Mouse (Mus musculus): ENCODE data around the gene Olfr344. TPM values are rescaled to one million over a fixed set of nuclear protein-coding genes. Genes with fewer than 3 reads are reported as not detected.

Gene Olfr344
- total RNA-seq (2014; fragmentation: Nextera tagmentation), result not detected in 2 replicates
- total RNA-seq (2017), result 0.06 and 0.38 TPM in 2 replicates
- polyA plus RNA-seq (2012), result not detected in 2 replicates

- H3K4me1 ChIP-seq (ENCODE audit: insufficient read depth, low read depth, low read length), result no peaks in the 10 kb centered on the region
- H3K9me3 ChIP-seq (replicated peaks), result no peaks in the 10 kb centered on the region
- ATAC-seq (ENCODE audit: extremely low read depth, insufficient number of reproducible peaks, low FRiP score, poor library complexity, severe bottlenecking) (no peak), DNase-seq (ENCODE audit: low spot score) (no peak)
- no peaks in the 10 kb centered on the region for H3K36me3 ChIP-seq (replicated peaks)
- no peak within 1 kb of the TSS for H3K4me3 ChIP-seq (ENCODE audit: low read depth, low read length)
- H3K27me3 ChIP-seq (ENCODE audit: insufficient read depth, low read length), result no peaks in the 10 kb centered on the region
- TF ChIP-seq TAL1 (conservative IDR thresholded peaks at IDR 0.05; ENCODE audit: low read depth, low read length), result no peak
Observed at GRCm38 (mm10) chr2:36566362-36566761, at the start of gene Olfr344. Gene Olfr344, plus strand, starts transcription at chr2:36566662.

- H3K36me3 ChIP-seq (replicated peaks), result no peaks in the 10 kb centered on the region
- no peak within 1 kb of the TSS for H3K4me3 ChIP-seq (ENCODE audit: low read depth, low read length)
- DNase-seq (ENCODE audit: low spot score) (no peak), ATAC-seq (ENCODE audit: extremely low read depth, insufficient number of reproducible peaks, low FRiP score, poor library complexity, severe bottlenecking) (no peak)
- no peaks in the 10 kb centered on the region for H3K27me3 ChIP-seq (ENCODE audit: insufficient read depth, low read length)
- H3K4me1 ChIP-seq (ENCODE audit: insufficient read depth, low read depth, low read length), result no peaks in the 10 kb centered on the region
- TF ChIP-seq GATA2 (IDR thresholded peaks at IDR 0.05; ENCODE audit: borderline replicate concordance, low read depth, low read length) (no peak), CTCF (IDR thresholded peaks at IDR 0.05; ENCODE audit: low read depth, low read length) (no peak), TAL1 (conservative IDR thresholded peaks at IDR 0.05; ENCODE audit: low read depth, low read length) (no peak), GATA1 (IDR thresholded peaks at IDR 0.05; ENCODE audit: borderline replicate concordance, low read length) (no peak), POLR2AphosphoS5 (IDR thresholded peaks at IDR 0.05; ENCODE audit: insufficient replicate concordance, low read depth, low read length) (no peak)
- H3K9me3 ChIP-seq (replicated peaks), result no peaks in the 10 kb centered on the region
Observed at GRCm38 (mm10) chr2:36524698-36525097, 41.8 kb upstream of the Olfr344 start, which contains the start of gene Olfr342. Gene Olfr342, plus strand, starts transcription at chr2:36524998.

GRCm38 (mm10) chr2:36565156-36565555 is 1.3 kb upstream of the Olfr344 start:
- Histone ChIP-seq H3K4me3 (ENCODE audit: low read depth, low read length) (no peak overlapping the region), H3K4me1 (ENCODE audit: insufficient read depth, low read depth, low read length) (no peaks in the 10 kb centered on the region), H3K9me3 (replicated peaks) (no peaks in the 10 kb centered on the region), H3K36me3 (replicated peaks) (no peaks in the 10 kb centered on the region), H3K27me3 (ENCODE audit: insufficient read depth, low read length) (no peaks in the 10 kb centered on the region)
- TF ChIP-seq TAL1 (conservative IDR thresholded peaks at IDR 0.05; ENCODE audit: low read depth, low read length) (no peak), CTCF (IDR thresholded peaks at IDR 0.05; ENCODE audit: low read depth, low read length) (no peak), POLR2AphosphoS5 (IDR thresholded peaks at IDR 0.05; ENCODE audit: insufficient replicate concordance, low read depth, low read length) (no peak), GATA1 (IDR thresholded peaks at IDR 0.05; ENCODE audit: borderline replicate concordance, low read length) (no peak), GATA2 (IDR thresholded peaks at IDR 0.05; ENCODE audit: borderline replicate concordance, low read depth, low read length) (no peak)
- ATAC-seq (ENCODE audit: extremely low read depth, insufficient number of reproducible peaks, low FRiP score, poor library complexity, severe bottlenecking), result no peak
- no peak for DNase-seq (ENCODE audit: low spot score)

GRCm38 (mm10) chr2:36567022-36567421 is 560 bp downstream of the Olfr344 start:
- TF ChIP-seq GATA2 (IDR thresholded peaks at IDR 0.05; ENCODE audit: borderline replicate concordance, low read depth, low read length) (no peak), POLR2AphosphoS5 (IDR thresholded peaks at IDR 0.05; ENCODE audit: insufficient replicate concordance, low read depth, low read length) (no peak), GATA1 (IDR thresholded peaks at IDR 0.05; ENCODE audit: borderline replicate concordance, low read length) (no peak), TAL1 (conservative IDR thresholded peaks at IDR 0.05; ENCODE audit: low read depth, low read length) (no peak), CTCF (IDR thresholded peaks at IDR 0.05; ENCODE audit: low read depth, low read length) (no peak)
- Histone ChIP-seq H3K4me3 (ENCODE audit: low read depth, low read length) (no peak overlapping the region), H3K36me3 (replicated peaks) (no peaks in the 10 kb centered on the region), H3K9me3 (replicated peaks) (no peaks in the 10 kb centered on the region), H3K27me3 (ENCODE audit: insufficient read depth, low read length) (no peaks in the 10 kb centered on the region), H3K4me1 (ENCODE audit: insufficient read depth, low read depth, low read length) (no peaks in the 10 kb centered on the region)
- no peak for ATAC-seq (ENCODE audit: extremely low read depth, insufficient number of reproducible peaks, low FRiP score, poor library complexity, severe bottlenecking)
- DNase-seq (ENCODE audit: low spot score), result no peak

GRCm38 (mm10) chr2:36567845-36568244 is 1.4 kb downstream of the Olfr344 start:
- Histone ChIP-seq H3K4me3 (ENCODE audit: low read depth, low read length) (no peak overlapping the region), H3K27me3 (ENCODE audit: insufficient read depth, low read length) (no peaks in the 10 kb centered on the region), H3K36me3 (replicated peaks) (no peaks in the 10 kb centered on the region), H3K4me1 (ENCODE audit: insufficient read depth, low read depth, low read length) (no peaks in the 10 kb centered on the region), H3K9me3 (replicated peaks) (no peaks in the 10 kb centered on the region)
- no peak for DNase-seq (ENCODE audit: low spot score)
- TF ChIP-seq GATA1 (IDR thresholded peaks at IDR 0.05; ENCODE audit: borderline replicate concordance, low read length), result no peak
- no peak for TF ChIP-seq CTCF (IDR thresholded peaks at IDR 0.05; ENCODE audit: low read depth, low read length)
- TF ChIP-seq POLR2AphosphoS5 (IDR thresholded peaks at IDR 0.05; ENCODE audit: insufficient replicate concordance, low read depth, low read length), result no peak
- no peak for TF ChIP-seq TAL1 (conservative IDR thresholded peaks at IDR 0.05; ENCODE audit: low read depth, low read length)
- TF ChIP-seq GATA2 (IDR thresholded peaks at IDR 0.05; ENCODE audit: borderline replicate concordance, low read depth, low read length), result no peak
- ATAC-seq (ENCODE audit: extremely low read depth, insufficient number of reproducible peaks, low FRiP score, poor library complexity, severe bottlenecking), result no peak

Other genes with a start within 250 kb of the Olfr344 start
- not detected in 2 replicates for gene Olfr338, start 193.1 kb upstream of the Olfr344 start, total RNA-seq (2014; fragmentation: Nextera tagmentation)
- gene Olfr338, start 193.1 kb upstream of the Olfr344 start, total RNA-seq (2017), result not detected in 2 replicates
- not detected in 2 replicates for gene Olfr338, start 193.1 kb upstream of the Olfr344 start, polyA plus RNA-seq (2012)
- gene Olfr339, start 147.7 kb upstream of the Olfr344 start, total RNA-seq (2014; fragmentation: Nextera tagmentation), result not detected in 2 replicates
- 0.11 TPM in 1 of 2 replicates, not detected in the other for gene Olfr339, start 147.7 kb upstream of the Olfr344 start, total RNA-seq (2017)
- gene Olfr339, start 147.7 kb upstream of the Olfr344 start, polyA plus RNA-seq (2012), result not detected in 2 replicates
- gene Olfr340, start 114.1 kb upstream of the Olfr344 start, total RNA-seq (2014; fragmentation: Nextera tagmentation), result not detected in 2 replicates
- gene Olfr340, start 114.1 kb upstream of the Olfr344 start, total RNA-seq (2017), result not detected in 2 replicates
- not detected in 2 replicates for gene Olfr340, start 114.1 kb upstream of the Olfr344 start, polyA plus RNA-seq (2012)
- not detected in 2 replicates for gene Olfr341, start 84.2 kb upstream of the Olfr344 start, total RNA-seq (2014; fragmentation: Nextera tagmentation)
- gene Olfr341, start 84.2 kb upstream of the Olfr344 start, total RNA-seq (2017), result 0.05 and 0.06 TPM in 2 replicates
- not detected in 2 replicates for gene Olfr341, start 84.2 kb upstream of the Olfr344 start, polyA plus RNA-seq (2012)
- not detected in 2 replicates for gene Olfr342, start 41.7 kb upstream of the Olfr344 start, total RNA-seq (2014; fragmentation: Nextera tagmentation)
- gene Olfr342, start 41.7 kb upstream of the Olfr344 start, total RNA-seq (2017), result 0.06 and 0.11 TPM in 2 replicates
- not detected in 2 replicates for gene Olfr342, start 41.7 kb upstream of the Olfr344 start, polyA plus RNA-seq (2012)
- gene Olfr345, start 73.4 kb downstream of the Olfr344 start, total RNA-seq (2014; fragmentation: Nextera tagmentation), result not detected in 2 replicates
- 0.22 TPM in 1 of 2 replicates, not detected in the other for gene Olfr345, start 73.4 kb downstream of the Olfr344 start, total RNA-seq (2017)
- gene Olfr345, start 73.4 kb downstream of the Olfr344 start, polyA plus RNA-seq (2012), result not detected in 2 replicates
- gene Olfr346, start 119.1 kb downstream of the Olfr344 start, total RNA-seq (2014; fragmentation: Nextera tagmentation), result not detected in 2 replicates
- under 0.01 TPM in 1 of 2 replicates, not detected in the other for gene Olfr346, start 119.1 kb downstream of the Olfr344 start, total RNA-seq (2017)
- not detected in 2 replicates for gene Olfr346, start 119.1 kb downstream of the Olfr344 start, polyA plus RNA-seq (2012)
- gene Olfr347, start 165.2 kb downstream of the Olfr344 start, total RNA-seq (2014; fragmentation: Nextera tagmentation), result not detected in 2 replicates
- gene Olfr347, start 165.2 kb downstream of the Olfr344 start, total RNA-seq (2017), result 0.33 TPM in 1 of 2 replicates, not detected in the other
- not detected in 2 replicates for gene Olfr347, start 165.2 kb downstream of the Olfr344 start, polyA plus RNA-seq (2012)
- gene Olfr348, start 217.6 kb downstream of the Olfr344 start, total RNA-seq (2014; fragmentation: Nextera tagmentation), result not detected in 2 replicates
- 0.06 and 0.11 TPM in 2 replicates for gene Olfr348, start 217.6 kb downstream of the Olfr344 start, total RNA-seq (2017)
- not detected in 2 replicates for gene Olfr348, start 217.6 kb downstream of the Olfr344 start, polyA plus RNA-seq (2012)
- gene Olfr50, start 223.9 kb downstream of the Olfr344 start, total RNA-seq (2014; fragmentation: Nextera tagmentation), result not detected in 2 replicates
- 0.05 and 0.06 TPM in 2 replicates for gene Olfr50, start 223.9 kb downstream of the Olfr344 start, total RNA-seq (2017)
- gene Olfr50, start 223.9 kb downstream of the Olfr344 start, polyA plus RNA-seq (2012), result not detected in 2 replicates

Measured in G1E (cell line).